Mouse (Mus musculus): Measurements from ENCODE around the gene 4930563M21Rik.

DNA sequence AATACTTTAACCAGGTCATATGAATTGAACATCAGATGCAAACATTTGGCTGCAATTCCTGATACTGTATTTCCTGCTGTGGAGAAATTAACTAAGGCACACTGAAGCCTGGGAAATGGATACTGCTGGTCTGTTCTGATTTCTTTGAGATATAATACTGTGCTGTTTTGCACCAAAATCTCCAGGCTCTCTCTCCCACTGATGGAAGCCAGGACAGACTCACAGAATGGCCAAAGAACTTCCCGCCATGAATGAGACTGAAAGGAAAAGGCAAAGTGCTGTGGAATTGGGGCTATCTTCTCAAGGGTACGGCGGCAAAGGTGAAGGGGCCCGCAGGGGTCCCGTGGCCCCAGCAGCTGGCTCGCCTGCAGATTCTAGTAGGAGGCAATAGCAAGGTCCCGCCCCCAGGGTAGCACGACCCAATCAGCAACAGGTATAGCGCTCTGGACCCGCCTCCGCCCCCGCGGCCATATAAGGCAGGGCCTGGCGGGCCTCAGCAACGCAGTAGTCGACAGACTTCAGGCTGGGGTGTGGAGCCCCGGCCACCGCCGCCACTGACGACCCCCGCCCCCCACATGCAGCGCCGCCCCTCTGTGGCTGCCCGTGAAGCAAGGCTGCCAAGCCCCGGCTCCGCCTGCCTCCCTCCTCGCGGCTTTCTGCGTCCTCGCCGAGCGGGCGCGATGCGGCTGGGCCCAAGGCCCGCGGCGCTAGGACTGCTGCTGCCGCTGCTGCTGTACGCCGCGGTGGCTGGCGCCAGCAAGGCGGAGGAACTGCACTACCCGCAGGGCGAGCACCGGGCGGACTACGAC is 31.2 kb upstream of the 4930563M21Rik start, which contains the start of gene Rcn2:
- TF ChIP-seq CTCF (conservative IDR thresholded peaks at IDR 0.05; ENCODE audit: insufficient read depth, insufficient read length, low read depth, low read length) (no peak), POLR2A (IDR thresholded peaks at IDR 0.05; ENCODE audit: low read depth, low read length) (peak; percentile 81)

Measured in kidney, adult 2 months (tissue).